Mouse (Mus musculus) kidney, adult 8-10 months (tissue): ENCODE data around the gene Lrp4.

Experiments used
- DNase-seq, 2 experiments: peaks; one replicate each; pipeline ENCODE4 v3.0.0; 2022

Lrp4 gene

DNA sequence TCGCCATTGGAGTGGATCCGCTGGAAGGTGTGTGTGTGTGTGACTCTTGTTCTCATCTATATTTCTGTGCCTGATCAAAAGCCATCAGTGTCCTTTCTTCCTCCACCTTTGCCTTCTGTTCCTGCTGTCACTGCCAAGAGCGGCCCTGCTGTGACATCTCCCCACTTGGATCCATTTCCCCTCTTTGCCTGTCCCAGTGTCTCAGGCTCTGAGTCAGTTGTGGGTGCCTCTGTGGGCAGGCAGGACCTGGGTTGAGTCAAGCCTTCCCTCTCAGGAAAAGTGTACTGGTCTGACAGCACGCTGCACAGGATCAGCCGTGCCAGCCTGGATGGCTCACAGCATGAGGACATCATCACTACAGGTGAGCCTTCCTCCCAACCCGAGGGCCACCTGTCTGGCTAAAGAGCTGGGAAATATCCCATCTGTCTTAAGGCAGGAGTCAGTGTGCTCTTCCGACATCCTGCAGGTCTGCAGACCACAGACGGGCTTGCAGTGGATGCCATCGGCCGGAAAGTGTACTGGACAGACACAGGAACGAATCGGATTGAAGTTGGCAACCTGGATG lies 34.8 kb downstream of the Lrp4 start:
- no peak for DNase-seq

GRCm38 (mm10) chr2:91493981-91494380 lies 36.7 kb downstream of the Lrp4 start:
- DNase-seq = no peak

DNA sequence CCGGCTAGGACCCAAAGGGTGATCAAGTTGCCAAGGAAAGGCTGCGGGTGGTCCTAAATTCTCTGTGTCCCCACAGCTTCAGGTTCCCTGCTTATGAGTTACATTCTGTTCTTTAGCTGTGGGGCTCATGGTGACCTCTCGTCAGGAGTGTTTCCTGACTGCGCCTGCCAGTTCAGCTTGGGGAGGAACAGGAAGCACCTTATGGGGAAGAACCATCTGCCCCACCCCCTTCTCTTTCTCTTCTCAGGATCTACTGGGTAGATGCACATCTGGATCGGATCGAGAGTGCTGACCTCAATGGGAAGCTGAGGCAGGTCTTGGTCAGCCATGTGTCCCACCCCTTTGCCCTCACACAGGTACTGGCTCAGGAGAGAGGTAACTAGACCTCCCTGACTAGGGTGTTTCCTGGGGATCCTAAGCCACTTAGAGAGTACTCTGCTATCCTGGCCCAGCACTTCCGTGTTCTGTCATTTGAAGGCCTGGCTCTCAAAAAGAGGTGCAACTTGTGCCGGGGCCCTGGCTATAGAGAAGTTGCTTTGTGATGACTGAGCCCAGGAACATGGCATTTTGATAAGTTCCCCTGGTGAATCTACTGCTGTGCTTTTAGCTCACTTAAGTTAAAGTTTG lies 40.9 kb downstream of the Lrp4 start:
- no peak for DNase-seq

- DNase-seq = no peak
Measured at GRCm38 (mm10) chr2:91508076-91508475, 50.8 kb downstream of the Lrp4 start.

DNA sequence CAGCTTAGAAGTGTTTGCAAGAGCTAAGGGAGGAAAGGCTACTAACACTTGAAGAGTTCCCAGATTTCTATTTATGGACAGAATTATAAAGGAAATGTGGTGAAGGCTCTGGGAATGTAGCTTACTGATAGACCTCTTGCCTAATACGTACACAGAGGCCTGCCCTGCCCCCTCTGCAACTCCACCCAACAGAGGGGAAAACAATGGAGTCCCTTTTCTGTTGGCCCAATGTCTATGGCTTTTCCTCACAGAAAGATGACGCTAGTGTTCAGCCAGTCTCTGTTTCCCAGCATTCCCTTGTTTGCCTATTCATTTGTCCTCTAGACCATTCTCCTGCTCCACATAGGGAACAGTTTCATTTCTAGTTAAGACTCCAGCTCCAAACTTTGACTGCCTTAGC lies 59.9 kb downstream of the Lrp4 start:
- DNase-seq = no peak

DNA sequence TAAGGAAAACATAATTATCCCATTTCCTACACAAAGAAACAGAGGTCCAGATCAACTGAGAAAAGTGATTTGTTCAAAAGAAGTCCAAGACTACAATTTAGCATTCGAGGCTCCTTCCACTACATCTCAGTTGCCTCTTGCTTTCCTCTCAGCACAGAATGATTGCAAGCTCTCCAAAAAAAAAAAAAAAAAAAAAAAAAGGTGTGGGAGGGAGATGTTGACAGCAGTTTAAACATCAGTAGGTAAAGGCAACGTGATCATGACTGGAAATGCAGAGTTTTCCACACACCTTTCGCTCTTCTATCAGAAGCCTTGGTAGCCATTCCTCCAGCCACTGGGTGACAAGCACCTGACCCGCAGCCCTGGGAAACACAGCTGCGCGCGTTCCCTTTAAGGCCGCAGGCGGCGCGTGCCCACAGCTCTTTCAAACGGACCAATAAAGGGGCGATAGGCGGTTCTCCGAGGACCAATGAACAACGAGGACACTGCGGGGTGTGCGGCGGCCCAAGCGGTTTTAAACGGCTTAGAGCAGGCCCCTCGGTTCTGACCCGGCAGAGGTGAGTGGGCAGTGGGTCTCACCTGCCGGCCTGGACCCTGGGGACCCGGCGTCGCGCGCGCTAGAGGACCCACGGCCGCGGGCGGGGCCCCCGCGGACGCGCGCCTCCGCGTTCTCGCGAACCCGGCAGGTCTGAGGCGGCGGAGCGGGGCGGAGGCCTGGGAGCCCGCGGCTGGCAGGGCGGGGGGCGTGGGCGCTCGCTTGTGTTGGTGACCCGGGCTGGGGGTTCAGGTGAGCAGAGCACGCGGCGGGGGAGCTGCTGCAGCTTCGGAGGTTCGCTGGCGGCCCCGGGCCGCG lies 69.2 kb downstream of the Lrp4 start, which contains the start of gene Ckap5:
Gene Ckap5, plus strand, starts transcription at position 469 of the 853 bp plus-strand sequence.
- peak; percentile 92 to 93 for DNase-seq

GRCm38 (mm10) chr2:91527147-91527486 lies 69.8 kb downstream of the Lrp4 start:
- peak; percentile 5 to 12 for DNase-seq

DNA sequence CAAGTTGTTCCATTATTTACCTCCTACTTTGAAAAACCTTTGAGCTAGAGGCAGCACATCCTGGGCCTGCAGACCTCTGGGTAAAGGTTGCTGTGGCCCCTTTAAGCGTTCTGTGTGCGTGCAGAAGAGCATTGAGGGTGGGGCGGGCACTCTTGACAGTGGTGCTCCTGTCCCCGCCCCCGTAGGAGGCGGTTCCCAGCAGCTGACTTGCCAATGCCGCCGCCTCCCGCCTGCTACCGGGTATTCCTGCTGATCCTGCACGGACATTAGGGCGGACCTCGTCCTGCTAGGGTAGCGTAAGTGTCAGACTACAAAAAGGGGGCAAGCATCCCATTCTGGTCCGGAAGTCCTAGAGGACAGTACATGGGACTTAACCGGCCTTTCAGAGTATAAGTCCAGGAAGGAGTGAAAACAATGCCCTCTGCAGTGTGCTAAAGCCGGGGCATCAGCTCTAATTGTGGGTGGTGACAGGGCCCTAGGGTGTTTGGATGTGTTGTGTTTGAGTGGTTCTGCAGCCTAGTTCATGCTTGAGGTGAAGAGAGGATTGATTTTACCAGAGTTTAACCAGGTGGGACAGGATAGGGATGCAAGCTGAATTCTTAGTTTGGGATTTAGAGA lies 80.4 kb downstream of the Lrp4 start:
- peak; percentile 93 for DNase-seq
